Mouse (Mus musculus) kidney, embryonic 14.5 days (tissue): ENCODE data around the gene Nup133. TPM values are rescaled to one million over a fixed set of nuclear protein-coding genes. Genes with fewer than 3 reads are reported as not detected.

Experiments
- ATAC-seq: fragments of 200-750 bp; cut with Nextera tagmentation; 2 replicates; pipeline ENCODE4 v1.8.0; 2017; ENCODE audit warnings: moderate number of reproducible peaks, mild to moderate bottlenecking, moderate TSS enrichment, moderate library complexity; ENCODE audit not compliant: low FRiP score, low TSS enrichment
- H3K27ac ChIP-seq: fragments of 300-500 bp; sonication (generic); 2 replicates; pipeline ENCODE4 v1.5.1; 2014; ENCODE audit warnings: low read depth, mild to moderate bottlenecking, low read length, moderate library complexity, mixed read lengths
- H3K27me3 ChIP-seq: fragments of 300-500 bp; sonication (generic); 2 replicates; pipeline ENCODE4 v1.6.1; 2014; ENCODE audit warnings: mild to moderate bottlenecking, low read length; ENCODE audit not compliant: control insufficient read depth, insufficient read depth
- H3K36me3 ChIP-seq: fragments of 300-500 bp; sonication (generic); 2 replicates; pipeline ENCODE4 v1.6.1; 2014; ENCODE audit warnings: low read length, mixed read lengths; ENCODE audit not compliant: control insufficient read depth, insufficient read depth
- H3K4me1 ChIP-seq: fragments of 300-500 bp; sonication (generic); 2 replicates; pipeline ENCODE4 v1.6.1; 2014; ENCODE audit warnings: low read length, mixed read lengths; ENCODE audit not compliant: control insufficient read depth, insufficient read depth
- H3K4me2 ChIP-seq: fragments of 300-500 bp; sonication (generic); replicated peaks from 2 replicates; pipeline ENCODE4 v1.6.1; 2014; ENCODE audit warnings: low read depth, mild to moderate bottlenecking, low read length
- H3K4me3 ChIP-seq: fragments of 300-500 bp; sonication (generic); 2 replicates; pipeline ENCODE4 v1.5.1; 2014; ENCODE audit warnings: mild to moderate bottlenecking, low read length
- H3K9ac ChIP-seq: fragments of 300-500 bp; sonication (generic); 2 replicates; pipeline ENCODE4 v1.6.1; 2014; ENCODE audit warnings: low read depth, mild to moderate bottlenecking, low read length, moderate library complexity
- H3K9me3 ChIP-seq: fragments of 300-500 bp; sonication (generic); 2 replicates; pipeline ENCODE4 v1.6.1; 2016; ENCODE audit warnings: low read length; ENCODE audit not compliant: control insufficient read depth
- WGBS: fragments of 180-500 bp; shearing (Covaris S2); extraction: QIAGEN DNeasy Blood & Tissue Kit; methylation state at CpG from one replicate; pipeline ENCODE4 v1.1.7; 2014; 5-methylcytosine and 5-hydroxymethylcytosine counted together
- polyA plus RNA-seq: library from polyadenylated mRNA; unstranded; fragments of >200 nt; fragmentation: Nextera tagmentation; extraction: Ambion mirVana; gene quantifications from 2 replicates; pipeline ENCODE4 v1.2.1, GENCODE M21; 2014

Nup133 gene
- polyA plus RNA-seq, 1 experiment from 2014 or later: 55.0 TPM

- Histone ChIP-seq H3K27me3 (peaks cover 46% of the 10 kb centered on the region), H3K9ac (no peak overlapping the region), H3K4me3 (no peak overlapping the region), H3K4me2 (no peak overlapping the region), H3K9me3 (no peaks in the 10 kb centered on the region), H3K4me1 (no peaks in the 10 kb centered on the region), H3K36me3 (no peaks in the 10 kb centered on the region), H3K27ac (no peak overlapping the region)
- no peak for ATAC-seq
- 73% methylated on average over 4 of the region's 4 CpGs for WGBS
These were observed 59.3 kb downstream of the Nup133 start for GRCm38 (mm10) chr8:123889797-123890196.

- no peak overlapping the region for H3K27ac ChIP-seq
- WGBS: 90% methylated on average over 2 of the region's 2 CpGs
- H3K4me1 ChIP-seq: no peaks in the 10 kb centered on the region
- H3K4me2 ChIP-seq: no peak overlapping the region
- peaks cover 27% of the 10 kb centered on the region for H3K27me3 ChIP-seq
- no peaks in the 10 kb centered on the region for H3K9me3 ChIP-seq
- H3K4me3 ChIP-seq: no peak overlapping the region
- H3K9ac ChIP-seq: no peak overlapping the region
- ATAC-seq: no peak
- no peaks in the 10 kb centered on the region for H3K36me3 ChIP-seq
These were observed 61.1 kb downstream of the Nup133 start for GRCm38 (mm10) chr8:123887956-123888355.

GRCm38 (mm10) chr8:123887163-123887562 is 61.9 kb downstream of the Nup133 start:
- Histone ChIP-seq H3K9ac (no peak overlapping the region), H3K4me2 (no peak overlapping the region), H3K27me3 (peaks cover 19% of the 10 kb centered on the region), H3K36me3 (no peaks in the 10 kb centered on the region), H3K4me3 (no peak overlapping the region), H3K9me3 (no peaks in the 10 kb centered on the region), H3K27ac (no peak overlapping the region), H3K4me1 (no peaks in the 10 kb centered on the region)
- ATAC-seq: no peak
- WGBS: 93% methylated on average over 4 of the region's 4 CpGs

GRCm38 (mm10) chr8:123884721-123885565 is 64.1 kb downstream of the Nup133 start:
- no peaks in the 10 kb centered on the region for H3K9me3 ChIP-seq
- H3K27me3 ChIP-seq: no peaks in the 10 kb centered on the region; the same call in 1 of the 2 replicates
- WGBS: 6% methylated on average over 14 of the region's 14 CpGs
- H3K27ac ChIP-seq: no peak overlapping the region
- no peaks in the 10 kb centered on the region for H3K4me1 ChIP-seq
- no peak overlapping the region for H3K4me3 ChIP-seq
- H3K4me2 ChIP-seq: no peak overlapping the region
- H3K9ac ChIP-seq: no peak overlapping the region
- H3K36me3 ChIP-seq: no peaks in the 10 kb centered on the region
- ATAC-seq: peak; percentile 49; the same call in 1 of the 2 replicates

GRCm38 (mm10) chr8:123883094-123883493 is 66.0 kb downstream of the Nup133 start:
- ATAC-seq: no peak
- 88% methylated on average over 4 of the region's 4 CpGs for WGBS
- H3K4me1 ChIP-seq: no peaks in the 10 kb centered on the region
- no peak overlapping the region for H3K27ac ChIP-seq
- no peak overlapping the region for H3K9ac ChIP-seq
- no peaks in the 10 kb centered on the region; the same call in 1 of the 2 replicates for H3K27me3 ChIP-seq
- H3K4me2 ChIP-seq: no peak overlapping the region
- no peaks in the 10 kb centered on the region for H3K9me3 ChIP-seq
- no peak overlapping the region for H3K4me3 ChIP-seq
- H3K36me3 ChIP-seq: no peaks in the 10 kb centered on the region

- ATAC-seq: no peak
- 64% methylated on average over 2 of the region's 2 CpGs for WGBS
- no peaks in the 10 kb centered on the region for H3K36me3 ChIP-seq
- H3K9ac ChIP-seq: no peak overlapping the region
- H3K4me3 ChIP-seq: no peak overlapping the region
- H3K4me2 ChIP-seq: no peak overlapping the region
- no peaks in the 10 kb centered on the region for H3K4me1 ChIP-seq
- H3K9me3 ChIP-seq: no peaks in the 10 kb centered on the region
- no peaks in the 10 kb centered on the region; the same call in 1 of the 2 replicates for H3K27me3 ChIP-seq
- no peak overlapping the region for H3K27ac ChIP-seq
These were observed 66.7 kb downstream of the Nup133 start for GRCm38 (mm10) chr8:123882412-123882811.

- WGBS: 28% methylated on average over 4 of the region's 4 CpGs
- H3K4me2 ChIP-seq: no peak overlapping the region
These were observed 68.2 kb downstream of the Nup133 start for GRCm38 (mm10) chr8:123880821-123881350.

GRCm38 (mm10) chr8:123880271-123880670 is 68.8 kb downstream of the Nup133 start:
- no peaks in the 10 kb centered on the region for H3K4me1 ChIP-seq
- no peak overlapping the region for H3K27ac ChIP-seq
- no peaks in the 10 kb centered on the region for H3K27me3 ChIP-seq
- no peak for ATAC-seq
- no peaks in the 10 kb centered on the region for H3K36me3 ChIP-seq
- 69% methylated on average over 10 of the region's 10 CpGs for WGBS
- no peaks in the 10 kb centered on the region for H3K9me3 ChIP-seq
- no peak overlapping the region for H3K4me2 ChIP-seq
- H3K9ac ChIP-seq: no peak overlapping the region
- no peak overlapping the region for H3K4me3 ChIP-seq

More at GRCm38 (mm10) chr8:123880821-123881350, 68.2 kb downstream of the Nup133 start:
- no peaks in the 10 kb centered on the region for H3K27me3 ChIP-seq
- no peak overlapping the region for H3K4me3 ChIP-seq
- H3K4me1 ChIP-seq: no peaks in the 10 kb centered on the region
- no peak overlapping the region for H3K27ac ChIP-seq
- ATAC-seq: no peak
- H3K9me3 ChIP-seq: no peaks in the 10 kb centered on the region
- H3K9ac ChIP-seq: no peak overlapping the region
- H3K36me3 ChIP-seq: no peaks in the 10 kb centered on the region

GRCm38 (mm10) chr8:123877865-123878264 is 71.2 kb downstream of the Nup133 start:
- no peak overlapping the region for H3K4me2 ChIP-seq
- H3K27ac ChIP-seq: no peak overlapping the region
- H3K36me3 ChIP-seq: no peaks in the 10 kb centered on the region

More at GRCm38 (mm10) chr8:123877865-123878264, 71.2 kb downstream of the Nup133 start:
- H3K9ac ChIP-seq: no peak overlapping the region
- no peaks in the 10 kb centered on the region for H3K9me3 ChIP-seq
- H3K27me3 ChIP-seq: no peaks in the 10 kb centered on the region
- ATAC-seq: no peak
- WGBS: 65% methylated on average over 2 of the region's 2 CpGs
- H3K4me1 ChIP-seq: no peaks in the 10 kb centered on the region
- no peak overlapping the region for H3K4me3 ChIP-seq
